Comparison of ENCODE assay signal across 13 mouse cellular contexts in the genomic region with DNA sequence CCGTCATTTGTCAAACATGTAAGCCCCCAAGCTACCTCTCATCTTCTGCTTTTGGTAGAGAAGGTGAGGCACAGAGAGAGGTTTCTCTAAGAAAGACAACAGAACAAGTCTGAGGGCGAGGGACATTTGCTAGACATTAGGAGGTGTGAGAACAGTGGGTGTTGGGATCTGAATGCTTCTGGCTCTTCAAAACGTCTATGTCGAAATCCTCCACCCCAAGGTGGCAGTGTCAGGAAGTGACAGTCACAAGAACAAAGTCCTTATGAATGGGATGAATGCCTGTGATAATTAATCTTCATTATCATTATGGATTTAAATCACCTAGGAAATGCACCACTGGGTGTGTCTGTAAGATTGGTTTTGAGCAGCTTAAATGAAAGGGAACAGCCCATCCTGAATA. TPM values are rescaled to one million over a fixed set of nuclear protein-coding genes. Genes with fewer than 3 reads are reported as not detected.
DNase-seq lines count a peak whose midpoint lies in the region; ATAC-seq and TF ChIP-seq lines count a peak whose summit lies in the region.
"Had no signal": no experiment of that assay in that cellular context is flagged by ENCODE, and none has a peak within 500 bp of the region (broad histone marks: within the 10 kb centered on the region; RNA-seq: fewer than 3 reads in every experiment).

No protein-coding gene starts in this region.

- H3K27ac ChIP-seq in layer of hippocampus, adult 2 months = no peak overlapping the region; the same call in 1 of the 2 replicates
- H3K27ac ChIP-seq in midbrain, embryonic 14.5 days (replicated peaks; ENCODE audit: low read depth, low read length) = no peak overlapping the region
- H3K27ac ChIP-seq: hindbrain, embryonic 15.5 days; left cerebral cortex, adult 2 months; liver, embryonic 13.5 days had no signal

- 64% methylated on average over 4 of the region's 4 CpGs for WGBS in midbrain, embryonic 14.5 days

- TF ChIP-seq CTCF in layer of hippocampus, adult 2 months (conservative IDR thresholded peaks at IDR 0.05) = peak; percentile 14; the same call in 1 of the 2 replicates

- no peak for ATAC-seq in midbrain, embryonic 14.5 days (ENCODE audit: low FRiP score, low TSS enrichment)
- ATAC-seq: activated CD4-positive, CD25-positive, alpha-beta regulatory T cell, adult 4 months had no signal

- H3K4me3 ChIP-seq in layer of hippocampus, adult 2 months = no peak overlapping the region
- no peak overlapping the region for H3K4me3 ChIP-seq in midbrain, embryonic 14.5 days (replicated peaks; ENCODE audit: low read depth, low read length)
- H3K4me3 ChIP-seq: hindbrain, embryonic 15.5 days; left cerebral cortex, adult 2 months; liver, embryonic 13.5 days had no signal

- no peaks in the 10 kb centered on the region for H3K9me3 ChIP-seq in midbrain, embryonic 14.5 days (ENCODE audit: control insufficient read depth, low read length)
- H3K9me3 ChIP-seq: G1E; hindbrain, embryonic 15.5 days; liver, embryonic 13.5 days had no signal

- H3K9ac ChIP-seq in midbrain, embryonic 14.5 days (replicated peaks; ENCODE audit: low read length) = no peak overlapping the region
- H3K9ac ChIP-seq: hindbrain, embryonic 15.5 days; liver, embryonic 13.5 days had no signal

- peak; percentile 2 for DNase-seq in cerebellum, adult 9-11 months
- DNase-seq in cerebellum, postnatal 25 days = no peak
- DNase-seq in layer of hippocampus, adult 2 months (ENCODE audit: low spot score in 2 of 2) = no peak
- DNase-seq in layer of hippocampus, postnatal 25 days (ENCODE audit: extremely low spot score in 1 of 2, low spot score in 1 of 2) = no peak
- DNase-seq in urinary bladder, postnatal 25 days (ENCODE audit: low spot score) = peak; percentile 2
- DNase-seq in urinary bladder, postnatal 10 days (ENCODE audit: low spot score) = no peak
- no peak for DNase-seq in c-Kit-positive CD71-positive TER-119-positive erythroid progenitor cells, embryonic 14.5 days (ENCODE audit: low spot score)
- no peak for DNase-seq in midbrain, embryonic 14.5 days
- DNase-seq: liver, embryonic 13.5 days had no signal

- no peak overlapping the region for H3K4me2 ChIP-seq in midbrain, embryonic 14.5 days (ENCODE audit: low read length)
- H3K4me2 ChIP-seq: hindbrain, embryonic 15.5 days; liver, embryonic 13.5 days had no signal

- peaks cover 10% of the 10 kb centered on the region for H3K4me1 ChIP-seq in midbrain, embryonic 14.5 days (ENCODE audit: control insufficient read depth, insufficient read depth, low read length)

- H3K27me3 ChIP-seq in midbrain, embryonic 14.5 days (ENCODE audit: control insufficient read depth, insufficient read depth, low read length) = no peaks in the 10 kb centered on the region
- H3K27me3 ChIP-seq: hindbrain, embryonic 15.5 days; liver, embryonic 13.5 days had no signal

- H3K36me3 ChIP-seq in midbrain, embryonic 14.5 days (ENCODE audit: control insufficient read depth, insufficient read depth, low read length) = no peaks in the 10 kb centered on the region
- H3K36me3 ChIP-seq: hindbrain, embryonic 15.5 days; liver, embryonic 13.5 days had no signal

RNA-seq across cellular contexts. Expression of gene Scarb2, which starts 11.3 kb away (rescaled TPM):
- total RNA-seq in layer of hippocampus, adult 2 months (2021) = 10 to 100 TPM; 88.9 to 89.8 TPM
- total RNA-seq in layer of hippocampus, postnatal 25 days (2021) = 10 to 100 TPM; 91.2 to 92.7 TPM
- polyA plus RNA-seq in midbrain, embryonic 14.5 days (2014; fragmentation: Nextera tagmentation; extraction: Ambion mirVana) = 21.0 and 28.2 TPM in 2 replicates

RNA-seq across cellular contexts. Expression of gene Fam47e, which starts 59.6 kb away (rescaled TPM):
- total RNA-seq in layer of hippocampus, adult 2 months (2021) = under 1 TPM in 1 of 2 experiments, not detected in 1; 0.51 TPM
- total RNA-seq in layer of hippocampus, postnatal 25 days (2021) = under 1 TPM in 1 of 2 experiments, not detected in 1; 0.42 TPM
- 0.34 and 0.85 TPM in 2 replicates for polyA plus RNA-seq in midbrain, embryonic 14.5 days (2014; fragmentation: Nextera tagmentation; extraction: Ambion mirVana)
- total RNA-seq: left cerebral cortex, adult 2 months had no signal
- polyA plus RNA-seq: activated CD4-positive, CD25-positive, alpha-beta regulatory T cell, adult 4 months; G1E had no signal

Comparison
In these comparisons a context has a peak if more than half of its experiments do, and no peak if none do; other contexts are left out.
1. DNase-seq: peak in cerebellum, adult 9-11 months (single experiment) and urinary bladder, postnatal 25 days (single experiment); none in cerebellum, postnatal 25 days (0 of 2), layer of hippocampus, adult 2 months (0 of 2), layer of hippocampus, postnatal 25 days (0 of 2), urinary bladder, postnatal 10 days (single experiment), c-Kit-positive CD71-positive TER-119-positive erythroid progenitor cells, embryonic 14.5 days (single experiment) and midbrain, embryonic 14.5 days (single experiment).